Mouse (Mus musculus) spleen, postnatal 0 days (tissue): ENCODE results near the gene Lpar6. TPM values are rescaled to one million over a fixed set of nuclear protein-coding genes. Genes with fewer than 3 reads are reported as not detected.

Source experiments
- microRNA counts: library from miRNA; unstranded; fragments of <30 nt; microRNA quantifications from one replicate; lab custom pipeline; 2015
- polyA plus RNA-seq: library from polyadenylated mRNA; unstranded; fragments of >200 nt; fragmentation: Nextera tagmentation; extraction: Ambion mirVana; gene quantifications from 2 replicates; pipeline ENCODE4 v1.2.1, GENCODE M21; 2015

Gene Lpar6
- polyA plus RNA-seq, result 6.7 and 7.9 TPM in 2 replicates

DNA sequence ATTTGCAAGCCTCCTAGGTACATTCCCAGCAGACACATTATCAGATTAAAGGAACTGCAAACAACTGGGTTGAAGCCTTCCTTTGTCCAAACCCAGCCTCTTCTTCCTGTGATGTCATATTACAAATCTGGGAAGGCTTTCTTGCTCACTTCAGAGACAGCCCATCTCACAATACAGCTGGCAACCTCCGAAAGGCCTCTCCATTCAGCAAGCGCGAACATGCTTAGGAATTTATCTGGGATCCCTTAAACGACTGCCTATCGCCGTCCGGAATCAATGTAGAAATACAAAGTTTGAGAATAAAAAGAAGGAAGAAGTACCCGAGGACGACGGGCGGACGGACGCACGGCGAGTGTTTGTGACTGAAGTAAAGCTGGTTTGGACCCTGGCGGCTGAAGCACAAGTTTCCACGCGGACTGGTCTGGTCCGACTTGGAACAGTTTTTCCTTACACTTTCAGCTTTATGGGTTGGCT is at the start of gene Lpar6:
TSS of gene Lpar6 (plus strand) at position 48 of the 474 bp plus-strand sequence.

MicroRNAs encoded within 50 kb of the gene (microRNA counts, 519-probe panel; counts per million panel counts)
- 88.3 counts per million for microRNA mmu-miR-687 (lab: Ali Mortazavi, UCI)

Other genes starting within 250 kb of the Lpar6 start
- gene Cysltr2, start 188.8 kb upstream of the Lpar6 start, polyA plus RNA-seq, result 0.52 and 0.61 TPM in 2 replicates
- gene Rcbtb2, start 114.9 kb upstream of the Lpar6 start, polyA plus RNA-seq, result 23.7 and 30.5 TPM in 2 replicates
- 25.1 and 27.5 TPM in 2 replicates for gene Rb1, start 87.9 kb downstream of the Lpar6 start, polyA plus RNA-seq
- 629 and 818 TPM in 2 replicates for gene Itm2b, start 147.4 kb downstream of the Lpar6 start, polyA plus RNA-seq